Mouse (Mus musculus) bone marrow macrophage, adult 2 months (primary cell): ENCODE measurements around the gene Cstad.

Experiments
- CTCF ChIP-seq: IDR thresholded peaks from 2 replicates; pipeline ENCODE4 v1.5.1; 2012; ENCODE audit warnings: low read depth, mild to moderate bottlenecking, low read length, moderate library complexity
- POLR2A ChIP-seq: IDR thresholded peaks from 2 replicates; pipeline ENCODE4 v1.6.1; 2012; ENCODE audit warnings: mild to moderate bottlenecking, low read depth, low read length, borderline replicate concordance

- TF ChIP-seq CTCF = no peak
- TF ChIP-seq POLR2A = no peak
These were observed 38.3 kb upstream of the Cstad start for GRCm38 (mm10) chr2:30556495-30556894.
